Mouse (Mus musculus) urinary bladder, postnatal 10 days (tissue): Measurements from ENCODE around the gene Rfng.
"Not testable (repeated sequence)": the region's sequence is repeated elsewhere in the genome, so short reads cannot be mapped to it uniquely, and the experiment has no call there.

Experiments
- DNase-seq: peaks from one replicate; pipeline ENCODE4 v3.0.0; 2022; ENCODE audit warnings: low spot score

The Rfng gene

DNA sequence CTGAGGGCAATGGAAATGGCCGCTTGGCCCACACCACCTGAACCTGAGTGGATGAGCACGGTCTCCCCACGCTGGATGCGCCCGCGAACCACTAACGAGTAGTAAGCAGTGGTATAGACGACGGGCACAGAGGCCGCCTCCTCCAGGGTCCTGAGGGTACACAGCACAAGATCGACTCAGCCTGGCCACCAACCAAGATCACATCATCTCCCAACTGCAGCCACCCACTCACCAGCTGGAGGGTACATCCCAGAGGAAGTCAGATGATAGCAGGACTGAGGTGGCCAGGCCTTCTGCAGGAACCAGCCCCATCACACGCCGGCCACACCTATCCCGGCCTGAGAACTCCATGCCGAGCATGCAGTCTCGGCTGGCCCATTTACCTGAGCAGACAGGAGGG lies 28.1 kb upstream of the Rfng start:
- no peak for DNase-seq

DNA sequence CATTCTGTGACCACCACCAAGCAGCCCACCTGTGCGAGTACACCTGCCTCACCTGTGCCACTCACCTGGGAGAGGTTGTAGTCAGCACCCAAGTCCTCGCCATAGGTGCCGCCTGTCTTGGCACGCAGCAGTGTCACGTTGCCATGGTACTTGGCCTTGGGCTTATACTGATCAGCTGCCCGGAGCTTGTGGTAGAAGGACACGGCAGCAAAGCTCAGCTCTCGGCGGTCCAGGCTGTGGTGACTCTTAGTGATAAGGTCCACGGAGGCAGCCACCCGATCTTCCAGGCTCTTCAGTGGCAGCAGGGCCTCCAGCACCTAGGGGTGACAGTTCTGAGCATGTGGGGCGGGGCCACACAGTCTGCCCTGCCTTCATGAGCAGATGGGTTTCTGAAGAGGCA lies 24.0 kb upstream of the Rfng start:
- DNase-seq: no peak

DNA sequence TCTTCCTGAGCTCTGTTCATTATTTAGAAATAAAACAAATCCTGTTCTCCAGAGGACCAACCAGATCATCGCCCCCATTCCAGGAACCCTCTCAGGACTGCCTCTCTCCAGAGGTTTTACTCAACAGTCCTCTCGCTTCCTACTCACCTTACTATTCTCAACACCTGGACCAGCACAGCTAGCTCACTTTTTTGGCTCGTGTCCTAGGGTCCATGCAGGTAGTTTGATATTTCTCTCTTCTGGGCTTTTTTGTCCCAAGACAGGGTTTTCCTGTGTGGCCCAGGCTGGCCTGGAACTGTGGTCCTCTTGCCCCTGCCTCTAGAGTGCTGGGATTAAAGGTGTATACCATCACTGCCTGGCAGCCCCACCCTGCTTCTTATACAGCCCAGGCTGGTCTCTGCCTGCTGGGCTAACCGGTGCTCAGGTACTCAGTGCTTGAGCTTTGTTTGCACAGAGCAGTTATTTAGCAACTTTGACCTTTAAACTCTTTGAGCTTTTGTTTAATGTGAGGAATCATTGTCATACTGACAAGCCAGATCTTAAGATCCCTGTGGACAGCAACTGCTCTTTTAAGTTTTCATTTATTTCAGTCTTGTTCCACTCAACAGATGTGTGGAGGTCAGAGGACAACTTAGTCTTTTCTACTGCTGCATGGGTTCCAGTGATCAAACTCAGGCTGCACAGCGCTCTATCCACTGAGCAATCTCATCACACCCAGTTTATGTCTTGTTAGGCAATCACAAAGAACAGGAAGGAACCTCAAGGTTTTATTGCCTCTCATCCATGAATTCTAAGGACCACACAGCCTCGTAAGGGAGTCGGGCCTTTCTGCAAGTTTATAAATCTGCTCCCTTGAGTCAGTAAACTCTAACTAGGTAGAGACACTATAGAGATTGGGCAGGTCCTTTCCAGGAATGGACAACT lies 21.6 kb upstream of the Rfng start:
- no peak for DNase-seq

GRCm38 (mm10) chr11:120804769-120805168 lies 20.8 kb upstream of the Rfng start:
- DNase-seq: no peak

- DNase-seq: no peak
These were observed 20.3 kb upstream of the Rfng start for GRCm38 (mm10) chr11:120804274-120804673.

GRCm38 (mm10) chr11:120800061-120800904 lies 16.3 kb upstream of the Rfng start:
- DNase-seq: peak; percentile 73

DNA sequence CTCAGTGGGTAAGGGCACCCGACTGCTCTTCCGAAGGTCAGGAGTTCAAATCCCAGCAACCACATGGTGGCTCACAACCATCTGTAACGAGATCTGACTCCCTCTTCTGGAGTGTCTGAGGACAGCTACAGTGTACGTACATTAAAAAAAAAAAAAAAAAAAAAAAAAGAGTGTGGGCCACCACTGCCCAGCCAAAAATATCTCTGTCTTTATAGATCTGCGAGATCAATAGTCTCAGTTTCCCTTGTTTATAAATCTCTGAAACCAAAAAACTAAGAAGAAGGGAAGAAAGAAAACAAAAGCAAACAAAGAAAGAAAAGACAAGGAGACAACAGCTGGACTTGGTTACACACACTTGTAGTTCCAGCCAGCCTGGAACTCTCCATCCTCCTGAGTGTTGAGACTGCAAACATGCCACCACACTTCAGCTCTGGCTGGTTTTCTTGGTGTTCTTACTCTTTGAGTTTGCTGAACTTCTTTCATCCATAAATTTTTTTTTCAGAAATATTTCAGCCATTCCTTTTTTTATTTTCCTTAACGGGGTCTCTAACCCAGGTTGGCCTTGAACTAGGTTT lies 15.4 kb upstream of the Rfng start:
- DNase-seq: no peak

DNA sequence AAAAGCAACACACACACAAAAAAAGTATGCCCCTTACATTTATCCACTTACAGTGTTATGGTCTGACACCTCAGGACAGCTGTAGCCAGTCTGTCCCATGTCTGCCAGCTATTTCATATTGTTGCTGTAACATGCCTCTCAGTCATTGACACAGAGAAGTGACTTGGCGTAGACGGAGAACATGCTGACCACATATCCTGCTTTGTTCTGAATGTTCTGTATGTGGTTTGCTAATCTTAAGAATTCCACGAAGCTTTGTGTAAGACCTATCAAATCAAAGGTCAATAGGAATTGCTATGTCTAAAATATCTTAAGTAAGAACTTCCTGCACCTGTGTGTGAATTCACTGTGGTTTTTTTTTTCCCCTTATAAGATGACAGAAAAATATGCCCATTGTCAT lies 14.2 kb upstream of the Rfng start:
- DNase-seq: no peak

DNA sequence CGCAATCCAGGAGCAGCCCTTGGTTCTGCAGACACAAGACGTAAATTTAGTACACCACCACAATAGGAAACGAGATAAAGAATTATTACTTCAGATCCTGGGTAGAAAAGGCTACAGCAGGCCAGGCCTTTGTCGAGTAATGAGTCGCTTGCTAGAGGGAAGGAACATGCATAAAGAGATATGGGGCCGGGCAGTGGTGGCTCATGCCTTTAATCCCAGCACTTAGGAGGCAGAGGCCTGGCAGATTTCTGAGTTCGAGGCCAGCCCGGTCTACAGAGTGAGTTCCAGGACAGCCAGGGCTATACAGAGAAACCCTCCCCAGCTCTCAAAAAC lies 12.6 kb upstream of the Rfng start:
- DNase-seq: no peak

DNA sequence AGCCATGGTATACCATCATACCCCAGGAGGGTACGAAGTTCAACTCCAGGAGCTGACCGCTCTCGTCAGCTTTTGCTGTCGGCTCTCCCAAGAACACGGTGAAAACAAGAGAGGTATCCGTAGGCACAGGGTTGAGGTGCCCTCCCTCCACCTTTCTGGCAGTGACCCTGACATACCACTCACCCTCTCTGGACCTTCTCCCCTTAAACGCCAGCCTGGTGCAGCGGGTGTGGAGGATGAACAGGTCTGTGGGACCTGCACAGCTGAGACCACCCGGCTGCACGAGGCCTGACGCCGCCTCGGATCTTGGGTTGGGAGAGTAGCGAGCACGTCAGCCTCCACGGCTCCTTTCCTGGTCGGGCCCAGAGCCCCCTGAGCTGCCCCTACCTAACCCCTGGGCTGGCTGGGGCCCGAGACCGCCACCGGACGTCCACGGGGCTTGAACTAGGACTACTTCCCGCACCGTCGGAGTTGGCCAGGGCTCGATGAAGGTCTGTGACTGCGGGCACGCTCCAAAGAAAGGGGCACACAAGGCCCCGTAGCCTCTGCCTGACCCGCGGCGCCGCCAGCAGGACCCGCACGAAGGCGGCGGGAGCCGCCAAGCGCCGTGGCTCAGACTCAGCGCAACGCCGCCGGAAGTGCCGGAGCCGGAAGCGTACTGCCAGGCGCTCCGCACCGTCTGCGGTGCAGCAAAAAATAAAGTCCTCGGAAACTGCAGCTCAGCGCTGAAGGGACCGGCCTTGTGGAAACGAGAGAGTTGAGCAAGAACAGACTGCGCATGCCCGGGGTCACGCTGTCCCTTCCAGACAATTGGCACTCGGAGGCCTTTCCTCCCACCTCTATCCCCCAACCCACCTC lies 12.0 kb upstream of the Rfng start, which contains the start of gene Dus1l:
Gene Dus1l (minus strand): TSS at position 648 of the 858 bp plus-strand sequence.
- peak; percentile 90 for DNase-seq

GRCm38 (mm10) chr11:120792652-120793051 lies 8.6 kb upstream of the Rfng start:
- DNase-seq: no peak

DNA sequence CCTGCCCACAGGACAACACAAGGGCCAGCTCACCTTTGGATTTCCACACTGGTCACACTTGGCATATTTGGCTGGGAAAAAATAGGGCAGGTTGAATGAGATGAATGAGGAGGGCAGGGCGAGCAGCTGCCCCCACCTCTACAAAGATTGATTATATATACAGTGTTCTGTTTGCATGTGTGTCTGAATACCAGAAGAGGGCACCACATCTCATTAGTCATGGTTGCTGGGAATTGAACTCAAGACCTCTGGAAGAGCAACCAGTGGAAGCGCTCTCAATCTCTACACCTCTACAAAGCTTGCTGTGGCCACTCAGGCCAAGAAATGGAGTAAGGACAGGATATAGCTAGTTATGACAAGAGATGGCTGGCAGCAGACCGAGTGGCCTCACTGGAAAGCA lies 5.8 kb upstream of the Rfng start:
- no peak for DNase-seq

GRCm38 (mm10) chr11:120789355-120789754 lies 5.3 kb upstream of the Rfng start:
- DNase-seq: no peak

- not testable (repeated sequence) for DNase-seq
These were observed 4.5 kb upstream of the Rfng start for GRCm38 (mm10) chr11:120788460-120788859.

DNA sequence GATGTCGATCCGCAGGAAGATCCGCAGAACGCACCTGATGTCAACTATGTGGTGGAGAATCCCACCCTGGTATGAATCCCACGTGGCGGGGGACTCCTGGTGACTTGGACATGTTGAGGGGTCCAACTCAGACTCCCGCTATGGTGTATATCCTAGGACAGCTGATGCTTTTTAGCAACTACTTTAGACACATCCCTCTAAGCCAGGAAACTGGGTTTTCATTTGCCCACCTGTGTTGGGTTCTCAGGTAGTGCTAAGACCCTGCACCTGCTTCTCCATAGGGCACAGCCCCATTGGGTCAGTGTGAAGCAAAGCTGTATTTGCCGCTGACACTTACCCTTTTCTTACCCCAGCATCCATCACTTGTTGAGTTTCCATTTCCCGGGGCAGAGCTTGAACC lies 1.1 kb upstream of the Rfng start:
- DNase-seq: no peak

- DNase-seq: no peak
These were observed 462 bp downstream of the Rfng start for GRCm38 (mm10) chr11:120783426-120784063.

DNA sequence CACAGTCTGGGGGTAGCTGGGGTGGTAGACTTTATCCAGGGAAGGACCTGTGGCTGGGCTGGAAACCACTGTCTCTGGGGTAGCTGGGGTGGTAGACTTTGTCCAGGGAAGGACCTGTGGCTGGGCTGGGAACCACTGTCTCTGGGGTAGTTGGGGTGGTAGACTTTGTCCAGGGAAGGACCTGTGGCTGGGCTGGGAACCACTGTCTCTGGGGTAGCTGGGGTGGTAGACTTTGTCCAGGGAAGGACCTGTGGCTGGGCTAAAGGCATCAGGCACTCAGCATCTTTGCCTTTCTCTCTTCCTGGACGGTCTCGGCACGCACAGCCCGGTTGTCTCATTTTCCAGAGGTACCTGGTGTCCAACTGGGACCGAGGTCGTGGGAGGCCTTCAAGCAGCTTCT lies 2.6 kb downstream of the Rfng start:
- DNase-seq: not testable (repeated sequence)

DNA sequence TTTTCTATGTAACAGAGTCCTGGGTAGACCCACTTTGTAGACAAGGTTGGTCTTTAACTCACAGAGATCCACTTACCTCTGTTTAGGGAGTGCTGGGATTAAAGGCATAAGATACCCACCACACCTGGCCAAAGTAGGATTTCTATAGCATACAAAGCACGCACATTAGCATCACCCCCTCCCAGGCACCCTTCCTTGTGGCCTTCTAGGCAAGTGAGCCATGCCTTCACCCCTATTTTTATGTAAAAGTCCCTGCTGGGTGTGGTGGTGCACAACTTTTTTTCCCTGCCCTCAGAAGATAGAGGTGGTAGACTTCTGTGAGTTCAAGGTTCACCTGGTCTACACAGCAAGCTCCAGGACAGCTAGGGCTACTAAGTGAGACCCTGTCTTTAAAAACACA lies 4.1 kb downstream of the Rfng start:
- no peak for DNase-seq

- DNase-seq: no peak
These were observed 6.9 kb downstream of the Rfng start for GRCm38 (mm10) chr11:120777123-120777522.

GRCm38 (mm10) chr11:120775774-120776469 lies 8.1 kb downstream of the Rfng start:
- DNase-seq: peak; percentile 94
